Mouse (Mus musculus): Measurements from ENCODE around the gene Hccs.

- TF ChIP-seq CTCF (conservative IDR thresholded peaks at IDR 0.05; ENCODE audit: insufficient read depth, insufficient read length, low read depth, low read length): 0 out of 2 replicates have a peak, but pooled peaks have one; percentile 23
- TF ChIP-seq POLR2A (IDR thresholded peaks at IDR 0.05; ENCODE audit: low read depth, low read length): no peak
Measured at GRCm38 (mm10) chrX:169299579-169299978, 20.6 kb downstream of the Hccs start.

All from kidney, adult 2 months (tissue).